Mouse (Mus musculus): ENCODE data around the gene Klrc3. TPM values are rescaled to one million over a fixed set of nuclear protein-coding genes. Genes with fewer than 3 reads are reported as not detected.
"Not testable (repeated sequence)": the region's sequence is repeated elsewhere in the genome, so short reads cannot be mapped to it uniquely, and the experiment has no call there.

Klrc3 gene
- not detected in 2 replicates for polyA plus RNA-seq (2015; fragmentation: Nextera tagmentation; extraction: Ambion mirVana)

DNA sequence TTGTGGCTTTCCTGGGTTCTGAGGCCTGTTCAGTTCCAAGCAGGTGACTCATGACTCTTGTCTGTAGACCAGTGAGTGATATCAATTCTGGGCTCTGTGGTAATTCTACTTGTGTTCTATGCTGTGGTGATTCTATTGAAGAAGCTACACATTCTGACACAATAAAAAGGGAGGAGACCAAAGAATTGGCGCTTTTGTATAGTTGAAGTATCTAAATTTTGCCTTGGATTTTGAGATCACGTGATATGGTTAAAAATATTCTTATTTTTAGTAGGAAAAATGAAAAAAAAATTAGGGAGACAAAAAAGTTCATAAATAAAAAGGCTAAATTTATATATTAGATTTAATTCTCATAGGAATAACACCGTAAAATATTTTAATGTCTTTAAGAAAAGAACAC lies at the start of gene Klrc3:
Gene Klrc3 (minus strand): TSS at position 101 of the 400 bp plus-strand sequence.
- DNase-seq (ENCODE audit: low spot score): not testable (repeated sequence)

DNA sequence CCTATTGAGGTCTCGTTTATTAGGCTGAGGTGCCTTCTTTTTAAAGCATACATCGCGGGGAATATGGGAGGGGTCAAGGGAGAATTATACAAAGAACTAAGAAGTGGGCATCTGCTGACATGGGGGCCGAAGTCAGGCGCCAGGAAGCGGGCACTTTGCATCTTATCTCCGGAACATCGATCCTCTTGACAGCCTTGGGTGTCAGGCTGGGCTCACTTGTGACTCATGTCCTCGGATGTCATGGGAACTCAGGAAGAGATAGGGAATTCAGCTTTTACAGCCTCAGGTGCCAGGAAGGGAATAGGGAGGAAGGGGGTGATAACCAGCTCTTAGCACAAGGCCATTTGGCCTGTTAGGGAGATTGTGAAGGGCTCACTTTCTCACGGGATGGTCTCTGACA lies 48.3 kb upstream of the Klrc3 start:
- not testable (repeated sequence) for DNase-seq (ENCODE audit: low spot score)

DNA sequence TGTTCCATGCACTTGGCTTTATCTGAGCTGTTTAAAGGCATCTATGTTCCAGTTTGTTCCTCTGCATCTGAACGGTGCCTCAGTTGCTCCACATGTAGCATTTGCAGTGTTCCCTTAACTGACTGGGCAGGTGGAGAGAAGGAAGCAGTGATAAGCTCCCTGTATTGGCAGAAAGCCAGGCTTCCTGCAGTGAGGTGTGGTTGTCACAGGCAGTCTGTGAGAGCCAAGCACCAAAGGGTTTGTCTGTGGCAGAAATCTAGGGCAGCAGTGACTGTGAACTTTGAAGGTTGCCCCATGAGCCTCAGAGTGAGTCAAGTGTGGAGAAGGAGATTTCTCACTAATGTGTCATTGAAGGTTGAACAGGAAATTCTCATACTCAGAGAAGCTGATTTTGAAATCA lies 37.2 kb upstream of the Klrc3 start:
- DNase-seq (ENCODE audit: low spot score): peak; percentile 4

DNA sequence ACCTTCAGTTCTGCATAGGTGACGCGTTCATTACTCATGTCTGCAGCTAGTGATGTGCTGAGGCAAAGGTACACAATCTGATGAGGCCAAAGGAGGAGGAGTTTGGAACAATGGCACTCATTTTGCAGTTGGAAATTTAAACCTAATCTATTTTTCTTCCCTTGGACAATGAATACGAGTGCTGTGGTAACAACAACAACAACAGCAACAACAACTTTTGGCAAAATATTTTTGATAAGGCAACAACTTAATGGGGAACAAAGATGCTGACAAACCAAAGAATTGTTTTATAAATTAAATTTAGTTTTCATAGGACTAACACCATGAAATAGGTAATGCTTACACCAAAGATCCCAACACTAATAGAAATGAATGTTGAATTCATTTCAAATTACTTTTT lies 35.7 kb upstream of the Klrc3 start, which contains the start of gene Klrc1:
Gene Klrc1 (minus strand): TSS at position 101 of the 400 bp plus-strand sequence.
- DNase-seq (ENCODE audit: low spot score): no peak

DNA sequence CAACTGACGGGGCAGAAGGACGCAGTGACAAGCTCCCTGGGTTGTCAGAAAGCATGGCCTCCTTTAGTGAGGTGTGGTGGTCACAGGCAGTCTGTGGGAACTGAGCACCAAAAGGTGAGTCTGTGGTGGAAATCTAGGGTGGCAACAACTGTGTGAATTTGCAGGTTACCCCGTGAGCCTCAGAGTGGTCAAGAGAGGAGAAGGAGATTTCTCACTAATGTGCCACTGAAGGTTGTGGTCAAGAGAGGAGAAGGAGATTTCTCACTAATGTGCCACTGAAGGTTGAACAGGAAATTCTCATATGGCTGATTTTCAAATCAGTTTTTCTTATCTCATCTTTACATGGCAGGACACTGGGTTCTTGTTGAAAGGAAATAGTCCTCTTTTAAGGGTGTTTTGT lies 18.2 kb upstream of the Klrc3 start:
- DNase-seq (ENCODE audit: low spot score): not testable (repeated sequence)

DNA sequence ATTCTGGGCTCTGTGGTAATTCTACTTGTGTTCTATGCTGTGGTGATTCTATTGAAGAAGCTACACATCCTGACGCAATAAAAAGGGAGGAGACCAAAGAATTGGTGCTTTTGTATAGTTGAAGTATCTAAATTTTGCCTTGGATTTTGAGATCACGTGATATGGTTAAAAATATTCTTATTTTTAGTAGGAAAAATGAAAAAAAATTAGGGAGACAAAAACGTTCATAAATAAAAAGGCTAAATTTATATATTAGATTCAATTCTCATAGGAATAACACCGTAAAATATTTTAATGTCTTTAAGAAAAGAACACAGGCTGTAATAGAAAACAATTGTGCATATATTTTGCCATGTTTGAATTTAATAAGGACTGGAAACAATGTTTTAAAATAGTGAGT lies 17.5 kb upstream of the Klrc3 start, which contains the start of gene Klrc2:
Gene Klrc2 (minus strand): TSS at position 101 of the 400 bp plus-strand sequence.
- DNase-seq (ENCODE audit: low spot score): not testable (repeated sequence)

DNA sequence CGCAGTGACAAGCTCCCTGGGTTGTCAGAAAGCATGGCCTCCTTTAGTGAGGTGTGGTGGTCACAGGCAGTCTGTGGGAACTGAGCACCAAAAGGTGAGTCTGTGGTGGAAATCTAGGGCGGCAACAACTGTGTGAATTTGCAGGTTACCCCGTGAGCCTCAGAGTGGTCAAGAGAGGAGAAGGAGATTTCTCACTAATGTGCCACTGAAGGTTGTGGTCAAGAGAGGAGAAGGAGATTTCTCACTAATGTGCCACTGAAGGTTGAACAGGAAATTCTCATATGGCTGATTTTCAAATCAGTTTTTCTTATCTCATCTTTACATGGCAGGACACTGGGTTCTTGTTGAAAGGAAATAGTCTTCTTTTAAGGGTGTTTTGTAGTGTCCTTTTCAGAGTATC lies 917 bp upstream of the Klrc3 start:
- DNase-seq (ENCODE audit: low spot score): not testable (repeated sequence)

DNA sequence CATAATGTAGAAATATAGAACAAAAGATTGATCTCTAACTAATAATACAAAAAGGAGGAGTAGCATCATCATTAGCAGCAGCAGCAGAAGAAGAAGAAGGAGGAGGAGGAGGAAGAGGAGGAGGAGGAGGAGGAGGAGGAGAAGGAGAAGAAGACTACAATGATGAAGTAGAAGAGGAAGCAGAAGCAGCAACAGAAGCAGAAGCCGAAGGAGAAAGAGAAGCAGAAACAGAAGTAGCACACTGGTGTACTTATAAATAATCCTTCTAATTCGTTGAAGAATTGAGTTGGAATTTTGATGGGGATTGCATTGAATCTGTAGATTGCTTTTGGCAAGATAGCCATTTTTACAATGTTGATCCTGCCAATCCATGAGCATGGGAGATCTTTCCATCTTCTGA lies 12.1 kb downstream of the Klrc3 start:
- DNase-seq (ENCODE audit: low spot score): not testable (repeated sequence)

DNA sequence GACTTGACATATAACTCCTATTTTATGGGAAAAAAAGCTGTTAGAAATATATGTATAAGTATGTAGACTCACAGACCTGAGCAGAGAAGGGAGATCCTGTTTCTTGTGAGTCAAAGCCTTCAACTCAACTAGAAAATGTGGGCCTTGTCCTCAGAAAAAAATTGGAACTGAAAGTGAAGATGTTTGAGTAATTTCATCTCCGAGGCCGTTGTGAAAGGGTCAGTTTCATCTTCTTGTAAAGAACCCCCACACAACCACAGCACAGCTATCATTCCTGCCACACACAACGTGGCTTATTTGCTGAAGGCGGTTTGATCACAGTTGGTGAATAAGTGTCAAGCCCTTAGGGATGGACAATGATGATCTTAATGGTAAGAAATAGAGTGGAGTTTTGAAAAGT lies 19.4 kb downstream of the Klrc3 start, which contains the start of gene Klrk1:
Gene Klrk1 (minus strand): TSS at position 130 of the 400 bp plus-strand sequence.
- DNase-seq (ENCODE audit: low spot score): no peak

DNA sequence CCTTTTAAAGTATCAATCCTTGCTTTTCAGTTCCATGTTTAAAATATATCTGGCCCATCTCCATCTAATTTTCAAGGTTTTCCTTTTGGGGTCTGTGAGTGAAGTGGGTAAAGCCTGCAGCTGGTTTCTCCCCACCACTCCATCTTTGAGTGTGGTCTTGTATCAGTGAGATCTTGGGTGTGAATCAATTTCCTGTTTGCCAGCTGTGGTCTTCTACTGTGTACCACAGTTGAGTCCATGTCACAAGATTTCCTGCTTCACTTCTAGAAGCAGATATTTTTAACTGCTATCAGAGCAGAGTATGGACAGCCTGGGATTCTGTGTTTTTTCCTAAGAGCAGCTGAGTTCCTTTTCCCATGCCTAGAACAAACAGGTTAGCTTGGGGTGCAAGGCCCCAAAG lies 34.8 kb downstream of the Klrc3 start:
- DNase-seq (ENCODE audit: low spot score): peak; percentile 27

DNA sequence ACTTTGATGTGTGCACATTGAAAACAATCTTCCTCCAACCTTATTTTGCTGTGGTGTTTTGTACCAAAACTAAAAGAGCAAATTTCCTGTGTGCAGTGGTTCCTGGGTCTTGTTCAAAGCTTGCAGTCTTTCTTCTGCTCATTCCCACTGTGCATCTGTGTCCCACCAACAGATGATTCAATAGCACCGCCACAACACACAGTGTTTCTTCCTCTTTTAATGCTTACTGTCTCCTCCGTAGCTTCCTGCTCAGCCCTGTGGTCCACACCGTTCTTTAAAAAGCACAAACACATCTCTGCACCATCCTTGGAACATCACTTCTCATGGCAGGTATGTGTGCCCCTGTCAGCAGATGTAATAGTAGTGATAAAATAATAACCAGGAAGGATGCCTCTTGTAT lies 51.6 kb downstream of the Klrc3 start, which contains the start of gene Klrd1:
Gene Klrd1 (plus strand): TSS at position 275 of the 400 bp plus-strand sequence.
- DNase-seq (ENCODE audit: low spot score): peak; percentile 10

Small RNA genes within 50 kb of the gene (microRNA-seq; reads per million reads assigned to microRNA genes)
- gene Mir680-1 (ENCODE audit: borderline number of aligned reads): not detected

Other genes with a start within 250 kb of the Klrc3 start
- 0.85 and 0.91 TPM in 2 replicates for gene Clec1b, start 246.0 kb downstream of the Klrc3 start, polyA plus RNA-seq (2015; fragmentation: Nextera tagmentation; extraction: Ambion mirVana)
- 0.18 and 0.39 TPM in 2 replicates for gene Clec9a, start 234.5 kb downstream of the Klrc3 start, polyA plus RNA-seq (2015; fragmentation: Nextera tagmentation; extraction: Ambion mirVana)
- 0.75 and 1.1 TPM in 2 replicates for gene Clec1a, start 191.3 kb downstream of the Klrc3 start, polyA plus RNA-seq (2015; fragmentation: Nextera tagmentation; extraction: Ambion mirVana)
- 0.09 and 0.12 TPM in 2 replicates for gene Olr1, start 136.2 kb downstream of the Klrc3 start, polyA plus RNA-seq (2015; fragmentation: Nextera tagmentation; extraction: Ambion mirVana)
- not detected in 2 replicates for gene Tmem52b, start 130.8 kb downstream of the Klrc3 start, polyA plus RNA-seq (2015; fragmentation: Nextera tagmentation; extraction: Ambion mirVana)
- 32.0 and 34.1 TPM in 2 replicates for gene Gabarapl1, start 110.2 kb downstream of the Klrc3 start, polyA plus RNA-seq (2015; fragmentation: Nextera tagmentation; extraction: Ambion mirVana)
- 0.45 and 0.74 TPM in 2 replicates for gene Klre1, start 65.4 kb downstream of the Klrc3 start, polyA plus RNA-seq (2015; fragmentation: Nextera tagmentation; extraction: Ambion mirVana)
- gene Klrd1, start 51.6 kb downstream of the Klrc3 start, polyA plus RNA-seq (2015; fragmentation: Nextera tagmentation; extraction: Ambion mirVana): 9.1 and 12.2 TPM in 2 replicates
- 4.5 and 4.8 TPM in 2 replicates for gene Klrk1, start 19.5 kb downstream of the Klrc3 start, polyA plus RNA-seq (2015; fragmentation: Nextera tagmentation; extraction: Ambion mirVana)
- gene Klrc2, start 17.4 kb upstream of the Klrc3 start, polyA plus RNA-seq (2015; fragmentation: Nextera tagmentation; extraction: Ambion mirVana): 0.57 and 0.62 TPM in 2 replicates
- 2.0 and 2.4 TPM in 2 replicates for gene Klrc1, start 35.6 kb upstream of the Klrc3 start, polyA plus RNA-seq (2015; fragmentation: Nextera tagmentation; extraction: Ambion mirVana)
- not detected in 2 replicates for gene Klri1, start 73.8 kb upstream of the Klrc3 start, polyA plus RNA-seq (2015; fragmentation: Nextera tagmentation; extraction: Ambion mirVana)
- 0.18 and 0.31 TPM in 2 replicates for gene Klri2, start 97.1 kb upstream of the Klrc3 start, polyA plus RNA-seq (2015; fragmentation: Nextera tagmentation; extraction: Ambion mirVana)
- gene Gm156, start 140.9 kb upstream of the Klrc3 start, polyA plus RNA-seq (2015; fragmentation: Nextera tagmentation; extraction: Ambion mirVana): 0.21 and 0.41 TPM in 2 replicates
- gene Gm17631, start 219.3 kb upstream of the Klrc3 start, polyA plus RNA-seq (2015; fragmentation: Nextera tagmentation; extraction: Ambion mirVana): not detected in 2 replicates
- gene Klra17, start 233.3 kb upstream of the Klrc3 start, polyA plus RNA-seq (2015; fragmentation: Nextera tagmentation; extraction: Ambion mirVana): not detected in 2 replicates